Mouse (Mus musculus) ES-E14 (cell line): ENCODE results near the gene Vmn1r183.
A peak's percentile ranks its signal among the peaks of the same experiment; 100 is the strongest.

Experiments
- CHD2 ChIP-seq: IDR thresholded peaks from 2 replicates; pipeline ENCODE4 v1.6.1; 2014; ENCODE audit warnings: mild to moderate bottlenecking, low read depth, low read length, inconsistent platforms
- HCFC1 ChIP-seq: IDR thresholded peaks from 2 replicates; pipeline ENCODE4 v1.6.1; 2012; ENCODE audit warnings: low read length, inconsistent platforms, borderline replicate concordance; ENCODE audit not compliant: insufficient read depth
- MAFK ChIP-seq: IDR thresholded peaks from 2 replicates; pipeline ENCODE4 v1.6.1; 2014; ENCODE audit warnings: mild to moderate bottlenecking, low read depth, low read length, inconsistent platforms; ENCODE audit not compliant: insufficient read depth
- ZC3H11A ChIP-seq: IDR thresholded peaks from 2 replicates; pipeline ENCODE4 v1.6.1; 2012; ENCODE audit warnings: low read depth, mild to moderate bottlenecking, inconsistent platforms, low read length, borderline replicate concordance
- ZNF384 ChIP-seq: IDR thresholded peaks from 2 replicates; pipeline ENCODE4 v1.6.1; 2012; ENCODE audit warnings: low read depth, low read length, inconsistent platforms

DNA sequence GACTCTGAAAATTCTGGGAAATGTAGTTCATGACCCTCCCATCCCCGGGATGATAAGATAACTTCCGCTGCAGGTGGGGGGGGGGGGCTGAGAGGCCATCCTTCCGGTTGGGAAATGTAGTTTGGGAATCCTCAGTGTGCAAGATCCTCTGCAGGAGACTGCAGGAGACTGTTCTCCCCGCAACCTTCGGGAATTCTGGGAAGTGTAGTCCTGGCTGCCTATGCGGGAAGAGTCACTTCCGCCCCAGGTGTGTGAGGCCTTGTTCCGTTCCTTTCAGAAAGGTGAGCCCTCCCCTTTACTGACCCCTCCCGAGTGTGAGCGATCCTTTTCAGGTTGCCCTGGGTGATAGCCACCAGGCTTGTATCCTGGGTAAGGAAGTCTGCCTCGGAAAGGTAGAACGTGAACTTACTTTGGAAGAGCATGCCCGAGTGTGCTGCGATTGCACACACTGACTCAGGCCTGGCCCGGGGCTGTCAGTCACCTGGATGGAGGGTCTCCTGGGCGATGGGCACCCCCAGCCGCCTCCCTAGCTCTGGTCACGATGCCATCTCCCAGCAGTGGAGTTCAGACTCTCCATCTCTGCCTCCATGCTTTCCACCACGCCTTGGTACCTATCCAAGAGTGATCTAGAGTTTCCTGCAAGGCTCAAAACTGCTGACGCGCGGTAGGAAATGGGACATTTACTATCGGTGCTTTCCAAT is 59.3 kb downstream of the Vmn1r183 start, which contains the start of gene Zfp112:
- TF ChIP-seq HCFC1 (peak; percentile 94), CHD2 (no peak), MAFK (peak; percentile 10; the same call in 1 of the 2 replicates), ZNF384 (no peak), ZC3H11A (no peak)
